Mouse (Mus musculus) forebrain, postnatal 0 days (tissue): ENCODE data around the gene Cyb5r3. TPM values are rescaled to one million over a fixed set of nuclear protein-coding genes. Genes with fewer than 3 reads are reported as not detected.

Experiments used
- ATAC-seq: fragments of 200-750 bp; cut with Nextera tagmentation; 2 replicates; pipeline ENCODE4 v1.8.0; 2017; ENCODE audit warnings: mild to moderate bottlenecking, moderate library complexity
- DNase-seq: peaks from one replicate; pipeline ENCODE4 v3.0.0-alpha.2; 2015
- H3K27ac ChIP-seq: fragments of 300-500 bp; sonication (generic); 2 replicates; pipeline ENCODE4 v1.5.1; 2014; ENCODE audit warnings: low read depth, mild to moderate bottlenecking, antibody characterized with exemption, low read length, moderate library complexity, mixed read lengths
- H3K27me3 ChIP-seq: fragments of 300-500 bp; sonication (generic); 2 replicates; pipeline ENCODE4 v1.6.1; 2014; ENCODE audit warnings: mild to moderate bottlenecking, low read length, mixed read lengths; ENCODE audit not compliant: insufficient read depth
- H3K36me3 ChIP-seq: fragments of 300-500 bp; sonication (generic); 2 replicates; pipeline ENCODE4 v1.6.1; 2014; ENCODE audit warnings: mild to moderate bottlenecking, moderate library complexity; ENCODE audit not compliant: insufficient read depth
- H3K4me1 ChIP-seq: fragments of 300-500 bp; sonication (generic); 2 replicates; pipeline ENCODE4 v1.6.1; 2014; ENCODE audit warnings: antibody characterized with exemption; ENCODE audit not compliant: insufficient read depth
- H3K4me2 ChIP-seq: fragments of 300-500 bp; sonication (generic); 2 replicates; pipeline ENCODE4 v1.6.1; 2014; ENCODE audit warnings: low read depth, mild to moderate bottlenecking, moderate library complexity
- H3K4me3 ChIP-seq: fragments of 300-500 bp; sonication (generic); 2 replicates; pipeline ENCODE4 v1.5.1; 2014; ENCODE audit warnings: low read depth, low read length, mixed read lengths
- H3K9ac ChIP-seq: fragments of 300-500 bp; sonication (generic); 2 replicates; pipeline ENCODE4 v1.6.1; 2014; ENCODE audit warnings: mild to moderate bottlenecking
- H3K9me3 ChIP-seq: fragments of 300-500 bp; sonication (generic); 2 replicates; pipeline ENCODE4 v1.6.1; 2016; ENCODE audit warnings: low read length
- CTCF ChIP-seq: sonication (generic); IDR thresholded peaks from 2 replicates; pipeline ENCODE4 v1.5.1; 2016; ENCODE audit warnings: antibody characterized with exemption, control low read depth, low read depth
- WGBS: fragments of 180-500 bp; shearing (Covaris S2); extraction: QIAGEN DNeasy Blood & Tissue Kit; methylation state at CpG from one replicate; pipeline ENCODE4 v1.1.7; 2014; 5-methylcytosine and 5-hydroxymethylcytosine counted together
- polyA plus RNA-seq: library from polyadenylated mRNA; unstranded; fragments of >200 nt; fragmentation: Nextera tagmentation; extraction: Ambion mirVana; gene quantifications from 2 replicates; pipeline ENCODE4 v1.2.1, GENCODE M21; 2015
- total RNA-seq: library from RNA; depleted of rRNA; stranded (reverse); fragments of >200 nt; gene quantifications from 2 replicates; pipeline ENCODE4 v1.2.3, GENCODE M21; 2014

Cyb5r3 gene
- total and polyA plus RNA-seq, 2 experiments from 2014 or later: 92.5 to 149 TPM

DNA sequence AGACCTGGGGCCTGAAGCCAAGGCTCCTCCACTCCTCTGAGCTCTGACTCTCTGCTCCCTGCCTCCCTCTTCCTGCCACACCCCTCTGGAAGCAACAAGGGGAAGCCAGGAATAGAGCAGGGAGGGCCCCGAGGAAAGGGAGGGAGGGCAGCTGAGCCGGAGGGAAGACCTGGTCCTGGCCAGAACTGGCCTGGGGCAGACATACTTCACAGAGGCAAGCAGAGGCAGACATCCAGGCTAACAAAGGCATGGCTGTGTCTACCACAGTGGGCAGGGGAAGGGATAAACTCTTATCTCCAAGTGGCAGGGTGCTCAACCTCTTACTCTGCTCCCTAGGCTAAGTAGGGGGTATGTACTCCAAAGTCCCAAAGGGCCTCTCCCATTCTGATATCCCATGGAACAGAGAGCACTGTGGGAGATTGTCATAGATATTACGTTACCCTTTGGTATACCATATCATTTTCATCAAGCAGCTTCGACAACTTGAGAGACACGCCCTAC, 7.4 kb downstream of the Cyb5r3 start:
- Histone ChIP-seq H3K27me3 (no peaks in the 10 kb centered on the region), H3K36me3 (peaks cover 21% of the 10 kb centered on the region), H3K9ac (no peak overlapping the region), H3K9me3 (no peaks in the 10 kb centered on the region), H3K4me2 (no peak overlapping the region), H3K4me1 (no peaks in the 10 kb centered on the region), H3K27ac (no peak overlapping the region), H3K4me3 (no peak overlapping the region)
- DNase-seq (no peak), ATAC-seq (no peak)
- WGBS: 75% methylated on average over 5 of the region's 5 CpGs
- no peak for TF ChIP-seq CTCF

DNA sequence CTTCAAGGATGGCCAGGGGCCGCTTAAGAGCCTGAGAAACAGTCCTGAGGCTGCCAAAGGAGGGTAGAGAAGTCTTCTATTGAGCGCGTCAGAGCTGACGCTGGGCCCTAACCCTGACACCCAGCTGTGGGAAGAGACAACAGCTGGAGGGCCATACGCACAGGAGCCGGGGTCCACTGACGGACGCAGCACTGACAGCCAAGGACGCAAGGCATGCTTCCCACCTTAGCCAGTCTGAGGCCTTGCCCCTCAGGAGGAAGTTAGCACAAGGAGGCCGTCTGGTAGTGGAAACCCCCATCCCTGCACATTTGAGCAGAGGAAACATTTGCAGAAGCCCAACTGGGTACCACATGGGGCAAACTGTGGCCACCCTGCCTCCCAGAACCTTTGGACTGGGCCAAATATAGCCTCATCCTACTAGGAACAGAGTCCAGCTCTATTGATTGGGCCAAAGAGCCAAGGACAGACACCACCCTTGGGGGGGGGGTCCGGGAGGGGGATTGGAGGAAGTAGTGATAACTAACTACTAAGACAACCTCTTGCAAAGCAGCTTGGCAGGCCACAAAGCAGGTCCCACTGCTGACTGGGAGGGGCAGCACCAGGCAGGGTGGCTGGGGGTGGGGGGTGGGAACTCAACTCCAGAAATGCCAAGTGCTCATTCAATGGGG, 9.4 kb downstream of the Cyb5r3 start:
- no peak overlapping the region for H3K4me2 ChIP-seq
- ATAC-seq (no peak), DNase-seq (no peak)
- H3K36me3 ChIP-seq: peaks cover 39% of the 10 kb centered on the region
- no peak overlapping the region for H3K27ac ChIP-seq
- H3K4me3 ChIP-seq: no peak overlapping the region
- H3K9ac ChIP-seq: no peak overlapping the region
- no peak for TF ChIP-seq CTCF
- no peaks in the 10 kb centered on the region for H3K27me3 ChIP-seq
- 90% methylated on average over 11 of the region's 11 CpGs for WGBS
- H3K4me1 ChIP-seq: no peaks in the 10 kb centered on the region
- no peaks in the 10 kb centered on the region for H3K9me3 ChIP-seq

DNA sequence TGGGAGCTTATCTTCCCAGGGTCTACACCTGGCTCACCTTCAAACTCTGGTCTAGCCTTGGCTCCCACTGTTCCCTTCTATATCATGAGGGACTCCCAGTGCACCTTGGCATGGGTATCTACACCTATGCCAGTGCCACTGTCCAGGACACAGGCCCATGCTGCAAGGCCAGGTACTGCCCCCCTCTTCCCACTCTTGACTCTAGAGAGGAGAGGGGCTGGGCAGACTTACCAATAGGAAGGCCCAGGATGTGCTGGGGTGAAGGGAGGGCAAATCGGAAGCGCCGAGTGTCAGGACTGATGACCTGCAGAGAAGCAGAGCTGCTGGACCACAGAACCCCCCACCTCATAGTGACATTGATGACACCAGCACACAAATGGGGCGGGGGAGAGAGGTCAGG, 10.4 kb downstream of the Cyb5r3 start:
- Histone ChIP-seq H3K36me3 (peaks cover 44% of the 10 kb centered on the region), H3K27me3 (no peaks in the 10 kb centered on the region), H3K9me3 (no peaks in the 10 kb centered on the region), H3K4me2 (no peak overlapping the region), H3K4me1 (no peaks in the 10 kb centered on the region), H3K4me3 (no peak overlapping the region), H3K27ac (no peak overlapping the region), H3K9ac (no peak overlapping the region)
- no peak for TF ChIP-seq CTCF
- 94% methylated on average over 4 of the region's 4 CpGs for WGBS
- ATAC-seq (no peak), DNase-seq (no peak)

DNA sequence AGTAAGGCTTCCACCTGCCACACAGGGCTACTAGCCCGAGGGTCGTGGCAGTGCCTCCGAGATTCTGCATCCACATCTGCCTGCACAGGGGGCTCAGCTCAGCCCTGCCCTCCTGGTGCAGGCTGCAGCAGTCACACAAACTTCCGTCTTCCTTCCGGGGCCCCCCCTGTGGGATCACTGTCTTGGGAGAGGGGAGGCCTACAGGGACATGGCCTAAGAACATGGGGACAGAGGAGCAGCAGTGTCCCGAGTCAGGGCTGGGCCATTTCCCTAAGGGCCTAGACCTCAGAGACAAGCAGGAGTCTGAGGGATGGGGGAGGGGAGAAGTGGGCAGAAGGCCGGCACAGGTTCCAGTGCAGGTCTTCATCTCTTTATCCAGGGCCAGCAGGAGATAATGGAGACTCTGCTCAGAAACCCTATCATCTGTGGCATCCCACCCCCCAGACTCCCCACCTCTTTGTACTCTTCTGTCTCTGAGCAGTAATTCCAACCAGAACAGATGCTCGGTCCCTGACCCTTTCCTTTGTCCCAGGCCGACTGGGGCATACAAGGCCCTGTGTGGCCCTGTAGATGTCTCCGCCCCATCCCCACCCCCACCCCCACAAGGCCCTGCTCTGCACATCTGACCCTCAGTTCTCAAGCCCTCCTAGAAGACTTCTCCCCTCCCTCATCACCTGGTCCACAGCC, 11.2 kb downstream of the Cyb5r3 start:
- peaks cover 44% of the 10 kb centered on the region for H3K36me3 ChIP-seq
- H3K4me2 ChIP-seq: no peak overlapping the region
- 35% methylated on average over 10 of the region's 10 CpGs for WGBS
- no peak for DNase-seq
- H3K4me3 ChIP-seq: no peak overlapping the region
- no peaks in the 10 kb centered on the region for H3K4me1 ChIP-seq
- H3K9ac ChIP-seq: no peak overlapping the region
- TF ChIP-seq CTCF: no peak
- H3K27ac ChIP-seq: no peak overlapping the region
- no peaks in the 10 kb centered on the region for H3K9me3 ChIP-seq
- no peaks in the 10 kb centered on the region for H3K27me3 ChIP-seq
- ATAC-seq: no peak

DNA sequence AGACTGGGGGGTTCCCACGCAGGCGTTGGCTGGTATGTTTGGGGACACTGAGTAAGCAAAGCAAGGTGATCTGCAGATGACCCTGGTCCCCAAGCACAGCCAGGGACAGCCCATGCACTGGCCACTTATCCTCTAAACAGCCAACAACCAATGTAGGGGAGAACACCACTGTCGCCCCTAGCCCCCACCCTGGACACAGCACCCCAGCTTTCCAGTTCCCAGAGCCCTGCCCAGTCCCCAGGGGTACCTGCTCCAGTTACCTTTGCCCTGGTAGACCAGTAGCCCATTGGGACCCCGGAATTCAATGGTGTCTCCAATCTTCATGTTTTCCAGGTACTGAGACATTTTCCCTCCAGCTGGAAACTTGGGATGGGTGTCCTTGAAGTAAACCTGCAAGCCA, 11.8 kb downstream of the Cyb5r3 start:
- 97% methylated on average over 4 of the region's 4 CpGs for WGBS
- H3K36me3 ChIP-seq: peaks cover 44% of the 10 kb centered on the region
- no peak overlapping the region for H3K4me2 ChIP-seq
- TF ChIP-seq CTCF: no peak
- H3K4me1 ChIP-seq: no peaks in the 10 kb centered on the region
- H3K9ac ChIP-seq: no peak overlapping the region
- no peaks in the 10 kb centered on the region for H3K9me3 ChIP-seq
- H3K4me3 ChIP-seq: no peak overlapping the region
- DNase-seq: no peak
- H3K27me3 ChIP-seq: no peaks in the 10 kb centered on the region
- H3K27ac ChIP-seq: no peak overlapping the region
- no peak for ATAC-seq

DNA sequence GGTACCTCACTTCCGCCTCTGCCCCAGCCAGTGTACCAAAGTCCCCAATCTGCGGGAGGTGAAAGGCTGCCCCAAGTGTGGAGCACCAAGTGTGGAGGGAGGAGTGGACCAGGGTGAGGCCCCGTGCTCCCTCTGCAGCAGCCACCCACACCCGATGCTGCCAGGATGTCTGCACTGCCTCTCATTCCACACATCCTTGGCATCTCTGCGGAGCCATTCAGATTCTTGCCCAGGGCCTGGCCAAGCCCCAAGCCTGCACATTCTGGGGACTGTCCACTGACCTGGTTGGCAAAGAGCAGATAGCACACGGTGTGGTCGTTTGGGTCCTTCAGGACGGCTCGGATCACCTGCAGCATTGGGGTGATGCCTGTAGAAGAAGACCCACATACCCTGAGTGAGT, 12.6 kb downstream of the Cyb5r3 start:
- no peak for ATAC-seq
- no peaks in the 10 kb centered on the region for H3K9me3 ChIP-seq
- H3K27ac ChIP-seq: no peak overlapping the region
- H3K36me3 ChIP-seq: peaks cover 44% of the 10 kb centered on the region
- no peak for DNase-seq
- no peak overlapping the region for H3K9ac ChIP-seq
- no peaks in the 10 kb centered on the region for H3K27me3 ChIP-seq
- 90% methylated on average over 9 of the region's 9 CpGs for WGBS
- no peak overlapping the region for H3K4me3 ChIP-seq
- H3K4me1 ChIP-seq: no peaks in the 10 kb centered on the region
- no peak overlapping the region for H3K4me2 ChIP-seq
- TF ChIP-seq CTCF: no peak

DNA sequence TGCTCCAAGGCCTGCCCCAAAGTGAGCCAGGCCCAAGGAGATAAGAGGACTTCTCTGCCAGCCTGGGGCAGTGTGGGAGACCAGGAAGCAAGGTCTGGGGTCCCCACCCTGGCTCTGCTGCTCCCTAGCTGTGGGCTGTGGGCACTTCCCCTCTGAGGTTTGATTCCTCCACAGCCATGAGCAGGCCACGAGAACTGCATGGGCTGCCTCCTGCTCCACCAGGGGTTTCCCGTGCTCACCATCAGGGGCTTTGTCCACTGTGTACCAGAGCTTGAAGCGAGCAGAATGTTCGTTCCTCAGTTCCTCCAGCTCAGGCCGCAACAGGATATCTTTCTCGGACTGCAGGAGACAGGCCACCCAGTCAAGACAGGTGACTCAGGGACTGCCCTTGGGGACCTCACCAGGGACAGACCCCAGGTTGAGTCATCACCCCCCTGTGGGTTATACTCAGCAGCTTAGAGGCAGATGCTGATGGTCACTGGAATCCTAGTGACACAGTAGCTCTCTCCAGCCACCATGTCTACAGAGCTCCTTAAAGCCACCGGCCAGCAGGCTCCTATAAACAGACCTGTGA, 13.7 kb downstream of the Cyb5r3 start:
- DNase-seq (no peak), ATAC-seq (no peak)
- 91% methylated on average over 7 of the region's 7 CpGs for WGBS
- H3K9ac ChIP-seq: no peak overlapping the region
- H3K9me3 ChIP-seq: no peaks in the 10 kb centered on the region
- no peaks in the 10 kb centered on the region for H3K27me3 ChIP-seq
- peaks cover 45% of the 10 kb centered on the region for H3K36me3 ChIP-seq
- H3K4me3 ChIP-seq: no peak overlapping the region
- no peak overlapping the region for H3K4me2 ChIP-seq
- no peaks in the 10 kb centered on the region for H3K4me1 ChIP-seq
- no peak overlapping the region for H3K27ac ChIP-seq
- TF ChIP-seq CTCF: no peak
